Mouse (Mus musculus): ENCODE data around the gene Tiam1. TPM values are rescaled to one million over a fixed set of nuclear protein-coding genes. Genes with fewer than 3 reads are reported as not detected.
A peak's percentile ranks its signal among the peaks of the same experiment; 100 is the strongest.

Gene Tiam1
- total and polyA plus RNA-seq, 2 experiments from 2014 or later = 20.5 to 42.4 TPM

DNA sequence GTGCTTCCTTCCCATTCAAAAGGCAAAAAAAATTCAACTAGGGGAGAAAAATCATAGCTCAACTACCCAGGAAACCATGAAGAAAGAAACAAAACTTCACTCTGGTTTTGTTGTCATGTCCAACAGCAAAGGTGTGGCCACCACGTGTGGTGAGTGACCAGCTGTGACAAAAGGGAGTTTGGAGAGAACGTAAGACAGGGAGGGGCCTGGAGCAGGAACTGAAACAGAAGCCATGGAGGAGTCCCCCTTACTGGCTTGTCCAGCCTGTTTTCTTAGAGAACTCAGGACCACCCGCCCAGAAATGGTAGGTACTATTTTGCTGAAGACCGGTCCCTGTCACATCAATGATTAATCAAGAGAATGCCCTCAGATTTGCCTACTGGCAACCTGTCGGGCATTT is 342.1 kb downstream of the Tiam1 start:
- H3K9ac ChIP-seq = no peak overlapping the region
- H3K27ac ChIP-seq (ENCODE audit: low read depth, low read length) = no peak overlapping the region
- DNase-seq (no peak), ATAC-seq (no peak)
- H3K4me2 ChIP-seq (ENCODE audit: low read depth) = no peak overlapping the region
- 89% methylated on average over 5 of the region's 5 CpGs for WGBS
- H3K27me3 ChIP-seq (ENCODE audit: insufficient read depth, low read length) = no peaks in the 10 kb centered on the region
- H3K4me3 ChIP-seq (ENCODE audit: low read depth, low read length) = no peak overlapping the region
- TF ChIP-seq CTCF (IDR thresholded peaks at IDR 0.05; ENCODE audit: low read depth) = no peak
- no peaks in the 10 kb centered on the region for H3K9me3 ChIP-seq (ENCODE audit: low read length)
- H3K4me1 ChIP-seq (ENCODE audit: insufficient read depth) = no peaks in the 10 kb centered on the region
- peaks cover 38% of the 10 kb centered on the region for H3K36me3 ChIP-seq (ENCODE audit: insufficient read depth)

DNA sequence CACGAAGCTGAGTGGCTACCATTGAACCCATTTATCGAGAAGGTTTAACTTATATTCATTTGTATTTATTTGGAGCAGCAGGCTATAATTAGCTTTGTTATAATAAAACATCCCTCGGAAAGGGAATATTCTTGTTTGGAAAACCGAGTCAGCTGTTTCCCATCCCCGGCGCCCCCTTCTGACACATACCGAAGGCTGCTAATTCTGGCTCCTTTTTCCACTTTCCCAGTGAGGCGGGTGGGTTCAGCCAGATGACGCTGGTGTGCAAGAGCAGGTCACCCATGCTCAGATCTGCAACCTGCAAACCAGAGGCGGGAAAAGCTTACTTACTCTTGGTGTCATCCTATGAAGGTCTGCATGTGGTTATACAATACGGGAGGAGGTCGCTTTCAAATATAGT is 343.8 kb downstream of the Tiam1 start:
- no peak; the same call in 1 of the 2 replicates for TF ChIP-seq CTCF (IDR thresholded peaks at IDR 0.05; ENCODE audit: low read depth)
- Histone ChIP-seq H3K4me3 (ENCODE audit: low read depth, low read length) (no peak overlapping the region), H3K27ac (ENCODE audit: low read depth, low read length) (no peak overlapping the region), H3K36me3 (ENCODE audit: insufficient read depth) (peaks cover 32% of the 10 kb centered on the region), H3K9me3 (ENCODE audit: low read length) (no peaks in the 10 kb centered on the region), H3K4me2 (ENCODE audit: low read depth) (no peak overlapping the region), H3K27me3 (ENCODE audit: insufficient read depth, low read length) (no peaks in the 10 kb centered on the region), H3K9ac (no peak overlapping the region), H3K4me1 (ENCODE audit: insufficient read depth) (no peaks in the 10 kb centered on the region)
- ATAC-seq (no peak), DNase-seq (no peak)
- 74% methylated on average over 12 of the region's 12 CpGs for whole genome bisulfite sequencing

DNA sequence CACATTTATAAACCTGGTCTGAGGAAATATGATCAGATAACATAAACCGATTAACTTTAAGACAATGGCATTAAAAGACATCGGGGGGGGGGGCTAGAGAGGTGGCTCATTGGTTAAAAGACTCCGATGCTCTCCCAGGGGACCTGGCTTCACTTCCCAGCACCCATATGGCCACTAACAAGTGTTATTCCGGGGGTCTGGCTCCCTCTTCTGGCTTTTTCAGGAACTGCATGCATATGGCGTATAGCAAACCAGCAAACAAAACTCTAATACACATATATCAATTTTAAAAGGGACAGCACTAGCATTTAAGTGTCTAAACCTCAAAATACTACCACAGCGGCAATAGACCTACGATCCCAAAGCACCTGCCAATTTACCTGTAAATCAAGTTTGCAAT is 347.0 kb downstream of the Tiam1 start:
- no peaks in the 10 kb centered on the region for H3K27me3 ChIP-seq (ENCODE audit: insufficient read depth, low read length)
- no peak overlapping the region for H3K9ac ChIP-seq
- 90% methylated on average over 7 of the region's 7 CpGs for WGBS
- TF ChIP-seq CTCF (IDR thresholded peaks at IDR 0.05; ENCODE audit: low read depth) = peak; percentile 52
- H3K9me3 ChIP-seq (ENCODE audit: low read length) = no peaks in the 10 kb centered on the region
- ATAC-seq (no peak), DNase-seq (no peak)
- H3K4me2 ChIP-seq (ENCODE audit: low read depth) = no peak overlapping the region
- H3K36me3 ChIP-seq (ENCODE audit: insufficient read depth) = peaks cover 34% of the 10 kb centered on the region
- no peaks in the 10 kb centered on the region for H3K4me1 ChIP-seq (ENCODE audit: insufficient read depth)
- H3K27ac ChIP-seq (ENCODE audit: low read depth, low read length) = no peak overlapping the region
- H3K4me3 ChIP-seq (ENCODE audit: low read depth, low read length) = no peak overlapping the region

- H3K4me2 ChIP-seq (ENCODE audit: low read depth) = no peak overlapping the region
- H3K4me1 ChIP-seq (ENCODE audit: insufficient read depth) = no peaks in the 10 kb centered on the region
- 91% methylated on average over 9 of the region's 9 CpGs for WGBS
- H3K36me3 ChIP-seq (ENCODE audit: insufficient read depth) = peaks cover 42% of the 10 kb centered on the region
- no peaks in the 10 kb centered on the region for H3K27me3 ChIP-seq (ENCODE audit: insufficient read depth, low read length)
- no peak overlapping the region for H3K4me3 ChIP-seq (ENCODE audit: low read depth, low read length)
- no peaks in the 10 kb centered on the region for H3K9me3 ChIP-seq (ENCODE audit: low read length)
- no peak overlapping the region for H3K27ac ChIP-seq (ENCODE audit: low read depth, low read length)
- ATAC-seq = no peak
- no peak for TF ChIP-seq CTCF (IDR thresholded peaks at IDR 0.05; ENCODE audit: low read depth)
- H3K9ac ChIP-seq = no peak overlapping the region
- no peak for DNase-seq
These were observed 353.7 kb downstream of the Tiam1 start for GRCm38 (mm10) chr16:89789792-89790434.

DNA sequence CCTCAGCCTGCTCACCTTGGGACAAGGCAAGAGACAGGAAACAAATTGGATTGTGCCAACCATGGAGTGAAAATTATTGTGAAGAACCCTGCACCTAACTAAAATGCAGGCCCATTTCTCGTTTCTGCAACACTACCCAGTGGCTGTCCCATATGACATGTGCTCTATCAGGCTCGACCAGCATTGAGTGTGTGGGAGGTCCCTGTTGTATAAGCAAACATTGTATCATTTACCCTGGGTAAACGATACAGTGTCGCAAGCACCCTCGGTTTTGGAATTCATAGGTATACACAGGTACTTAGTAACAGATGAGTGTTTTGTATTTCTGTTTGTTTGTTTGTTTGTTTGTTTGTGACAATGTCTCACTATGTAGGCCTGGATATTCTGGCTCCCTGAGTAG is 357.8 kb downstream of the Tiam1 start:
- H3K36me3 ChIP-seq (ENCODE audit: insufficient read depth) = peaks cover 15% of the 10 kb centered on the region; the same call in 1 of the 2 replicates
- H3K4me3 ChIP-seq (ENCODE audit: low read depth, low read length) = no peak overlapping the region
- 90% methylated on average over 5 of the region's 5 CpGs for WGBS
- H3K4me1 ChIP-seq (ENCODE audit: insufficient read depth) = no peaks in the 10 kb centered on the region
- no peak overlapping the region for H3K9ac ChIP-seq
- H3K27me3 ChIP-seq (ENCODE audit: insufficient read depth, low read length) = no peaks in the 10 kb centered on the region
- H3K9me3 ChIP-seq (ENCODE audit: low read length) = no peaks in the 10 kb centered on the region
- TF ChIP-seq CTCF (IDR thresholded peaks at IDR 0.05; ENCODE audit: low read depth) = no peak
- no peak for DNase-seq
- H3K4me2 ChIP-seq (ENCODE audit: low read depth) = no peak overlapping the region
- no peak overlapping the region for H3K27ac ChIP-seq (ENCODE audit: low read depth, low read length)
- ATAC-seq = no peak

GRCm38 (mm10) chr16:89779705-89780104 is 363.9 kb downstream of the Tiam1 start:
- Histone ChIP-seq H3K36me3 (ENCODE audit: insufficient read depth) (no peaks in the 10 kb centered on the region), H3K4me3 (ENCODE audit: low read depth, low read length) (no peak overlapping the region), H3K9ac (no peak overlapping the region), H3K4me1 (ENCODE audit: insufficient read depth) (no peaks in the 10 kb centered on the region), H3K9me3 (ENCODE audit: low read length) (no peaks in the 10 kb centered on the region), H3K27ac (ENCODE audit: low read depth, low read length) (no peak overlapping the region), H3K4me2 (ENCODE audit: low read depth) (no peak overlapping the region), H3K27me3 (ENCODE audit: insufficient read depth, low read length) (no peaks in the 10 kb centered on the region)
- ATAC-seq = no peak
- no peak for TF ChIP-seq CTCF (IDR thresholded peaks at IDR 0.05; ENCODE audit: low read depth)
- DNase-seq = no peak
- WGBS = 92% methylated on average over 3 of the region's 3 CpGs

GRCm38 (mm10) chr16:89777450-89777849 is 366.1 kb downstream of the Tiam1 start:
- Histone ChIP-seq H3K9ac (no peak overlapping the region), H3K9me3 (ENCODE audit: low read length) (no peaks in the 10 kb centered on the region), H3K27ac (ENCODE audit: low read depth, low read length) (no peak overlapping the region), H3K4me2 (ENCODE audit: low read depth) (no peak overlapping the region), H3K36me3 (ENCODE audit: insufficient read depth) (no peaks in the 10 kb centered on the region), H3K4me3 (ENCODE audit: low read depth, low read length) (no peak overlapping the region), H3K27me3 (ENCODE audit: insufficient read depth, low read length) (no peaks in the 10 kb centered on the region), H3K4me1 (ENCODE audit: insufficient read depth) (0 out of 2 replicates have a peak, but pooled peaks cover 3% of the 10 kb centered on the region)
- TF ChIP-seq CTCF (IDR thresholded peaks at IDR 0.05; ENCODE audit: low read depth) = no peak
- DNase-seq (no peak), ATAC-seq (no peak)
- 81% methylated on average over 2 of the region's 2 CpGs for WGBS
